Mouse (Mus musculus): ENCODE measurements at regions not wholly inside any gene's neighbourhood (a gene's known extent, or its start where the extent isn't known, plus 50 kb on each side); places are given as distances from the start of the nearest gene placed in this dataset.

DNA sequence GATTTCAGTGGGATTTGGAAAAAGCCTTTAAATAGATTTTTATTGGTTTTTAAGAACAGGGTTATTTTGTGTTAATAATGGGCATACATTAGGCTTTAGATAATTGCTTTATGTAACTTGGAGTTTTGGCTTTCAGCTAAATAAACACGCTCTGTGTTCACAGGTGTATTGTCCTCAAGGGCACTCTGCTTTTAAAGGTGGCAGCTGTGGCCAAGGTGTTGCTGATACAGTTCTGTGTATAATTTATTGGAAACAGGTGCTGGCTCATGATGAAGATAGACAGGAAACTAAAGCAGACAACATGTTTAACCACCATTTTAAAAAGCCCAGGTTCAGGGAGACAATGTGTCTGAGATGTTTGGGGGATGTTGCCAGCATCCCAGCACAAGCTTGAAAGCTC is 242.3 kb upstream of the Lrtm1 start:
- DNase-seq, result no peak

DNA sequence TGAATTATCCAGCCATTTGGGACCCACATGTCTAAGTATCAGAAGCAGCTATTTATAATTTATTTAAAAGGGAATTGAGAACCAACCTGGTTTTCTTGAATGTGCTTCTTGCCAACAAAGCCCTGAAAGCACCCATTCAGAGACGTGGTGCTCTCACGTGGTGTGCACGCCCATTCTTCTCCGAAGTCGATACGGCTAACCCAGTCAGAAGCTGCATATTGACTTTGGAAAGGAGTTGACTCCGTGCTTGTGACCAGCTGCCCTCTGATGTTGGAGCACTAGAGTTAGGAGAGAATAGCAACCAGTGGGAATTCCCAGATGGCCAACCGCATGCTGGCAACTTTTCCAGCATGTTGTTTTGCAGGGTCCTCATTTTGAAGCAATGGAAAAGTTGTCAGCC is 240.2 kb upstream of the Lrtm1 start:
- no peak for DNase-seq

DNA sequence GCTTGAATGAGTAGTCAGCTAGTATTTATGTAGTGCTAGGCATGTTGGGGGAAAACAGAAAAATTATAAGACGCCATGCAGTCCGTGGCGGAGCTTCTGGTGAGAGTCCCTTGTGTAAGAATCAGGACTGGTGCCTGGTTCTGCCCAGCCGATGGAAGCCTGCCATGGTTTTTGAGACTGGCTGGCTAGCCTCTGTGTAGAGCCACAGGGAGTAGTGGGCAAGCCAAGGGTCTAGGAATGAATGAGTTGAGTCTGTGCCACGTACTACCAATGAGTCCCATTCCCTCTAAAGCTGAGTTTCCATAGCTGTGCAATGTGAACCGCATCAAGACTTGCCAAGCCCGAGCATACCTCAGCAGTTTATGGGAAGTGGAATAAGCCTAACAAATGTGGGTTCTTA is 236.3 kb upstream of the Lrtm1 start:
- DNase-seq, result peak; percentile 29 to 32

DNA sequence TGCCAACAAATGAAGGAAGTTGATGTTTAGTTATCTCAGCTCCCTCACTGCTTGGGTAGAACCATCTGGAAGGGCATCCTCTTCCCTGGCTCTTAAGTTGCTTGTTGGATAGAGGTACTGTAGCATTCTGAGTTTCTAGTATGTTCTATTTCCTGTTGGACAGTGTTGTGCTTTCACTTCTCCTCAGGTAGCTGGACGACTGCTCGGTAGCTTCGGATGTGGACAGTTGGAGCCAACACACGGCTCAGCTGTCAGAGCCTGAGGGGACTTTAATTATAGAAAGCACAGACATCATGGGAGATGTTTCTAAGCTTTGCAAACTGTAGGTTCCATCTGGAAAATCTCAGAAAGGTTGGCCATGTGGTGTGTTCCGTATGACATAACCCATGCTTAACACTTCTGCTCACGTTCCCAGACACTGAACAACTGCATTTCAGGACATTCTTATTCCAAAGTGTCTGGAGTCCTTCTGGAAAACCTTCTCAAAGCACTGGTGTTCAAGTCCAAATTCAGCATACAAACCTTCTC is 233.8 kb upstream of the Lrtm1 start:
- DNase-seq, result peak; percentile 9 to 11

DNA sequence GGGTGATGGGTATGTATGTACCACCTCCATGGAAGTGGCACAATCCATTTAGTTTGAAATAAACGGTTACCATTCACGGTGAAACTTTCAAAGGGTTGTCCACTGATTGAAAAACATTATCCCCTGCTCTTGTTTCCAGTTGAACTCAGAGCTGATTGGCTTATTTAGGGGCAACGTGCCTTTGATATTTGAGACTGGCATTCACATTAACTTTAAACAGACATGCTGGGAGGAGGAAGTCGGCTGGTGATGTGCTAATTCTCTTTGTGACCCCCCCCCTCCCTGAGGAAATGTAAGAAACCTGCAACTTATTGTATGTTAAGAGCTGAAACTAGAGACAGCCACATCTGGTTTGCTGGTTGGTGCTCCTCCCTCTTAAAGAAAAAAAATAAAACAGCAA is 219.7 kb upstream of the Lrtm1 start:
- DNase-seq, result no peak

DNA sequence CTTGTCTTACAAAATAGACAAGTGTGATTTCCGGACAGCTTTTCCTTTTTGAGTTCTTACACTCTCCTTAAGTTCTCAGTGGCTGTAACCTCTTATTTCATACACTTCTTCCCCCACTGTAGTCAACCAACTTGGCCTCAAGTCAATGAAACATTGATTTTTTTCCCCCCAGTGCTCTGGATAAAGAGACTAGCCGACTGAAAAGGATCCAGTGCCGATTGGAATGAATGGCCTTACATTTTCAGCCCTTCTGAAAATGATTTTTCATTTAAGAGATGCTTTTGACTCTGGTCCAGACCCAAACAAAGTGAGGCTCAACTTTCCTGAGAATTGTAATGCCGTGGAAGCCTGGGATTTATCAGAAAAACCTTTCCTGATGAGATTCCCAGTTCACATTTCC is 216.3 kb upstream of the Lrtm1 start:
- no peak for DNase-seq

DNA sequence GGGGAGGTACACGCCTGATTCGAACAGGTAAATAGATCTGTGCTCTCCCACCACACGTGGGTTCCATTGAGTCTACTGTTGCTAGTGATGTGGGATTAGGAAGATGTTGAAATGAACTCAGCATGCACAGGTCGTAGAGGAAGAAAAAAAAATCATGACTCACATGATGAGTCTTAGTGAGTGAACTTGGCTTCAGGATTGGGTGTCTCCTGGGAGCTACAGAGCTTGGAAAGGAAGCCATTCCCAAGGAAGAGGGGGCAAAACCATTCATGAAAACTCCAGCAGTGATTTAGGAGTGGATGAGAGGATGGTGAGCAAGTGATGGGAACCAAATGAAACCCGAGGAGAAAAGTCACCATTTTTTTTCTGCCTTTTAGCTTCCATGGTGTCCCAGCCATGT is 215.9 kb upstream of the Lrtm1 start:
- DNase-seq, result no peak

DNA sequence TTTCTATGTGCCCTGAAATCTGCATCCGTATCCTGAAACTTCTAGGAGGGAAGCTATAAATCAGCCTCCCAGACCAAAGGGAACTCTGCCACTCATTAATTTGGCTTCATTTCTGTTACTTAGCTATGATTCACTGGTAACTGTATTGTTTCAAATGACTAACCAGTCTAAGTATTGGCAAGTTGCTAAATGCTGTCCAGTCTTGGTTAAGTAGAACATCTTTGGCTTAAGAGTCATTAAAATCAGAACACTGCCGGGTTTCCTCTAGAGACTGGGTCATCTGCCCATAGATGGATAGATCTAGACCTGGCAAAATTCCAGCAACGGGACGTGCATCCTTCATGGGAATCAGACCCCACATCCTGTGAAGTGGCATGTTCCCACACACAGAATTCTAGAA is 209.9 kb upstream of the Lrtm1 start:
- no peak for DNase-seq

DNA sequence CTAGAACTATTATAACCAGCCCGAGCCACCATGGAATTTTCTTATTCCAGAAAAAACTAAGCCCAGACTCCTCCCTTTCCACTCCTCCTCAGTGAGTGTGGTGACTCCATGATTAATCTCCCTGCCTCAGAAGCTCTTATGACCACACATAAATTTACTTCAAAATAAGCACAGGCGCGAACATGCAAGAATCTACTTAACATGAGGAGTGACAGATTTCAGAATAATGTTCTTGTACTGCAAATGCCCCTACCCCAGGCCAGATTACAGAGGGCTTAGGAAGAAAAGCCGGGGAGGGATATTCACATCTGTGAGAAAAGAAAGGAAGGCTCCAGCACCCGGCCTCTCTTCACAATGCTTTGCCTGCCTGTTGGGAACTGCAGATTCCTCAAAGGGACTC is 208.7 kb upstream of the Lrtm1 start:
- no peak for DNase-seq

DNA sequence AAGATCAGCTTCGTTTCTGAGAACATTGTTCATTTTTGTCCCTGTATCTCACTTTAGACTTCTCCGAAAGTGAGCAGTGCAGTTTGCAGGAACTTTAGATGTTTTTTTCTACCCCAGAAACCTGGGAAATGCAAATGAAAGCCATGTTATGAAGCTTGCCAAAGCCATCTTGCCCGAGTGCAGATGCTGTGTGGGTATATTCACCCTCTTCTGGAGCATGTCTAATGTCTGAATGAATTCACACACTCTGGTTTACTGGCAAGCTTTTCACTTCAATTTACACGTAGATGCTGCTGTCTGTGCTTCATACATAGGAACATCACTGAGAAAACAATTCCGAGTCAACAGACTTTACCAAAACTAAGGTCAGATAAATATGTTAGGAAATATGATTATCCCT is 197.0 kb upstream of the Lrtm1 start:
- DNase-seq, result no peak

DNA sequence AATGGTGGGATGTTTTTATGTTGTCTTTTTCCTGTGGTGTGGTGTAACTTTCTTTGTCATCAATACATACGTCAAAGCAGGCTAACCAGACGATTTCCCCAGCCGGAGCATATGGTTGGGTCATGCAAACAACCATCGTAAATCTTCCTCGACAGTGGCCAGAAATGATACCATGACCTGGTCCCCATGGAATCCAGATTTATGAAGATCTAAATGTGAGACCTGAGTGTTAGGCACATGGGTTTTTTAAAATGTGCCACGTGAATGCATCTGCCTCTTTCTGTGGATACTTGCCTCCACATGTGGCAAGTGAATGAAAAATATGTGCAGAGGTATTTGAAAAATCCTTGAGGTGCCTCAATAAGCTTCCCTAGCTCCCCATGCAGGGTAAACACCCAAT is 190.8 kb upstream of the Lrtm1 start:
- no peak for DNase-seq

DNA sequence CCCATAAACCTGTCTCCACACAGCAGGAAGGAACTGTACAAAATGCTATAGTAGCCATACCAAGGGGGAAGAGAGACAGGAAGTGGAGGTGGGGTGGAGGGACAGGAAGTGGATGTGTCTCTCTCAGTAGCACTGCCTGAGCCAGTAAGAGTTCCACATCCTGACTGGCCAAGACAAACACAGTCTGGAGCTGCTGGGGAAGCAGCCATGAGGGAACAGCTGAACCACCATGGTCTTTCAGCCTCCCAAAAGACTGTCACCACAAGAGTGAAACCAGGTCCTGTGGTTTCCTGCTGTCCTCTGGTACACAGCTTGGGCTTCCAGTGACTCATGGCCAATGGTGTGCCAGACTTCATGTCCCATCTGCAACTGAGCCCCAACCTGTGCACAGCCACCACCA is 180.9 kb upstream of the Lrtm1 start:
- DNase-seq, result no peak

DNA sequence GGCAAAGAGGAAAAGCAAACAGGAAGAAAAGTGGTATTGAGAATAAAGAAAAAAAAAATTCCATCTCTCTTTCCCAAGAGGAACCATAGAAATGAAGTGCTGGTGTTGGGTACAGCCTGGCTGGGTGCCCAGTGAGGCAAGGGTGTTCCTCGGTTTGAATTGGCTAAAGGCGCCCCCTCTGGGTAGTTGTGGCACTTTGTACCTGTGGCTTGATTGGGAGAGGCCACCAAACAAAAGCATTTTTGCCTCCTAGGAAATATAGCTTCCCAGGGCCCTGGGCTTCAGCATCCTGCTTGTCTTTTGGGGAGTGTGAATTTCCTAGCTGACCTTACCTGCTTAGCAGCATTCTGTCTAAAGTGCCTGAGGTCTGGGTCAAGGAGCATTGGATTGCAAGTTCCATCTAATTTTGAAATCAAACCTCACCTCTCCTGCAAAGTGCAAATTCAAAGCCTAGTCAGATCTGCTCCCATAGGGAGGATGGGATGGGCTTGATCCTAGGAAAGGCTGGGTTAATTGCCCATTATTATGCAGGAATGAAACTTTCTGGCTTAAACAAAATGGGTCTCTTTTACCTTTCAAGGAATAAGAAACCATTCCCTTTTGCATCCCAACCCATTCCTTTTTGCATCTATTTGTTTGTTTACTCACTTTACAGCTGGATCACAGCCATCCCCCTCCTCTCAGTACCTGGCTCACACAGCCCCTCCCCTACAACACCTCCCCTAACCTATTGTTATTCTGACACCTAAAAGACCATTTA is 169.0 kb upstream of the Lrtm1 start:
- DNase-seq, result peak in 1 of 2 experiments; percentile 27
